Mouse (Mus musculus) embryonic facial prominence, embryonic 13.5 days (tissue): ENCODE measurements around the gene Fos. TPM values are rescaled to one million over a fixed set of nuclear protein-coding genes. Genes with fewer than 3 reads are reported as not detected.

ENCODE experiments used
- ATAC-seq: fragments of 200-750 bp; cut with Nextera tagmentation; 2 replicates; pipeline ENCODE4 v1.8.0; 2017; ENCODE audit warnings: low read depth; ENCODE audit not compliant: insufficient number of reproducible peaks, insufficient read depth, low FRiP score, low TSS enrichment
- H3K27ac ChIP-seq: fragments of 300-500 bp; sonication (generic); 2 replicates; pipeline ENCODE4 v1.5.1; 2015; ENCODE audit warnings: moderate library complexity, mild to moderate bottlenecking, inconsistent platforms
- H3K27me3 ChIP-seq: fragments of 300-500 bp; sonication (generic); 2 replicates; pipeline ENCODE4 v1.6.1; 2015; ENCODE audit warnings: mild to moderate bottlenecking, inconsistent platforms
- H3K36me3 ChIP-seq: fragments of 300-500 bp; sonication (generic); 2 replicates; pipeline ENCODE4 v1.6.1; 2015; ENCODE audit warnings: mild to moderate bottlenecking, inconsistent platforms
- H3K4me1 ChIP-seq: fragments of 300-500 bp; sonication (generic); 2 replicates; pipeline ENCODE4 v1.6.1; 2015; ENCODE audit warnings: inconsistent platforms
- H3K4me2 ChIP-seq: fragments of 300-500 bp; sonication (generic); 2 replicates; pipeline ENCODE4 v1.6.1; 2015; ENCODE audit warnings: moderate library complexity, mild to moderate bottlenecking, inconsistent platforms
- H3K4me3 ChIP-seq: fragments of 300-500 bp; sonication (generic); 2 replicates; pipeline ENCODE4 v1.5.1; 2015; ENCODE audit warnings: mild to moderate bottlenecking, inconsistent platforms
- H3K9ac ChIP-seq: fragments of 300-500 bp; sonication (generic); 2 replicates; pipeline ENCODE4 v1.6.1; 2015; ENCODE audit warnings: mild to moderate bottlenecking, inconsistent platforms
- H3K9me3 ChIP-seq: fragments of 300-500 bp; sonication (generic); 2 replicates; pipeline ENCODE4 v1.6.1; 2016; ENCODE audit warnings: inconsistent platforms
- WGBS: fragments of 180-500 bp; shearing (Covaris S2); methylation state at CpG from one replicate; pipeline ENCODE4 v1.1.7; 2015; ENCODE audit warnings: mixed read lengths; 5-methylcytosine and 5-hydroxymethylcytosine counted together
- polyA plus RNA-seq: library from polyadenylated mRNA; unstranded; fragments of >200 nt; fragmentation: Nextera tagmentation; extraction: Ambion mirVana; gene quantifications from 2 replicates; pipeline ENCODE4 v1.2.1, GENCODE M21; 2015

The Fos gene
- polyA plus RNA-seq, 1 experiment from 2014 or later: 7.3 TPM

GRCm38 (mm10) chr12:85490991-85491390 is 17.3 kb downstream of the Fos start:
- H3K36me3 ChIP-seq: no peaks in the 10 kb centered on the region
- whole genome bisulfite sequencing: 96% methylated on average over 1 of the region's 1 CpGs
- no peak for ATAC-seq
- H3K9ac ChIP-seq: no peak overlapping the region
- H3K4me2 ChIP-seq: no peak overlapping the region
- no peak overlapping the region for H3K4me3 ChIP-seq
- H3K4me1 ChIP-seq: peaks cover 18% of the 10 kb centered on the region
- no peaks in the 10 kb centered on the region for H3K27me3 ChIP-seq
- no peak overlapping the region for H3K27ac ChIP-seq
- H3K9me3 ChIP-seq: no peaks in the 10 kb centered on the region

- peaks cover 11% of the 10 kb centered on the region for H3K4me1 ChIP-seq
- H3K9me3 ChIP-seq: no peaks in the 10 kb centered on the region
- H3K4me2 ChIP-seq: peak overlapping the region; percentile 50
- no peak overlapping the region for H3K9ac ChIP-seq
- no peaks in the 10 kb centered on the region for H3K36me3 ChIP-seq
- no peaks in the 10 kb centered on the region for H3K27me3 ChIP-seq
- peak overlapping the region; percentile 24 for H3K4me3 ChIP-seq
- peak overlapping the region; percentile 44; the same call in 1 of the 2 replicates for H3K27ac ChIP-seq
- 16% methylated on average over 16 of the region's 16 CpGs for WGBS
- 0 out of 2 replicates have a peak, but pooled peaks have one; percentile 62 for ATAC-seq
These were observed 18.5 kb downstream of the Fos start for GRCm38 (mm10) chr12:85492084-85492645.

- H3K27me3 ChIP-seq: no peaks in the 10 kb centered on the region
- H3K9ac ChIP-seq: no peak overlapping the region
- peaks cover 18% of the 10 kb centered on the region for H3K4me1 ChIP-seq
- ATAC-seq: no peak
- H3K9me3 ChIP-seq: peaks cover 2% of the 10 kb centered on the region; the same call in 1 of the 2 replicates
- no peaks in the 10 kb centered on the region for H3K36me3 ChIP-seq
- no peak overlapping the region for H3K4me2 ChIP-seq
- H3K27ac ChIP-seq: no peak overlapping the region
- WGBS: 75% methylated on average over 7 of the region's 7 CpGs
- H3K4me3 ChIP-seq: no peak overlapping the region
These were observed 22.6 kb downstream of the Fos start for GRCm38 (mm10) chr12:85496336-85496735.

GRCm38 (mm10) chr12:85496755-85497154 is 23.1 kb downstream of the Fos start:
- no peak for ATAC-seq
- Histone ChIP-seq H3K9me3 (peaks cover 6% of the 10 kb centered on the region; the same call in 1 of the 2 replicates), H3K27me3 (no peaks in the 10 kb centered on the region), H3K27ac (no peak overlapping the region), H3K4me2 (no peak overlapping the region), H3K4me1 (peaks cover 17% of the 10 kb centered on the region), H3K9ac (no peak overlapping the region), H3K4me3 (no peak overlapping the region), H3K36me3 (no peaks in the 10 kb centered on the region)
- 18% methylated on average over 7 of the region's 7 CpGs for WGBS

GRCm38 (mm10) chr12:85497310-85498135 is 23.8 kb downstream of the Fos start:
- no peak for ATAC-seq
- no peak overlapping the region for H3K9ac ChIP-seq
- no peaks in the 10 kb centered on the region for H3K27me3 ChIP-seq
- H3K4me3 ChIP-seq: no peak overlapping the region
- peaks cover 9% of the 10 kb centered on the region; the same call in 1 of the 2 replicates for H3K9me3 ChIP-seq
- H3K4me1 ChIP-seq: peaks cover 15% of the 10 kb centered on the region
- WGBS: 62% methylated on average over 11 of the region's 11 CpGs
- H3K27ac ChIP-seq: peak overlapping the region; percentile 39; the same call in 1 of the 2 replicates
- no peak overlapping the region for H3K4me2 ChIP-seq
- H3K36me3 ChIP-seq: no peaks in the 10 kb centered on the region

GRCm38 (mm10) chr12:85499001-85499400 is 25.3 kb downstream of the Fos start:
- H3K36me3 ChIP-seq: no peaks in the 10 kb centered on the region
- no peak overlapping the region for H3K4me2 ChIP-seq
- H3K4me1 ChIP-seq: peaks cover 15% of the 10 kb centered on the region
- 72% methylated on average over 8 of the region's 8 CpGs for WGBS
- no peaks in the 10 kb centered on the region for H3K27me3 ChIP-seq
- no peak overlapping the region for H3K9ac ChIP-seq
- no peak overlapping the region for H3K27ac ChIP-seq
- peaks cover 9% of the 10 kb centered on the region; the same call in 1 of the 2 replicates for H3K9me3 ChIP-seq
- H3K4me3 ChIP-seq: no peak overlapping the region
- ATAC-seq: no peak

GRCm38 (mm10) chr12:85502682-85503081 is 29.0 kb downstream of the Fos start:
- 93% methylated on average over 4 of the region's 4 CpGs for WGBS
- H3K4me1 ChIP-seq: peaks cover 11% of the 10 kb centered on the region
- no peak overlapping the region for H3K27ac ChIP-seq
- no peak overlapping the region for H3K9ac ChIP-seq
- peaks cover 15% of the 10 kb centered on the region for H3K9me3 ChIP-seq
- no peak for ATAC-seq
- H3K27me3 ChIP-seq: no peaks in the 10 kb centered on the region
- H3K36me3 ChIP-seq: no peaks in the 10 kb centered on the region
- H3K4me2 ChIP-seq: no peak overlapping the region
- no peak overlapping the region for H3K4me3 ChIP-seq

GRCm38 (mm10) chr12:85508235-85508634 is 34.5 kb downstream of the Fos start:
- no peaks in the 10 kb centered on the region for H3K27me3 ChIP-seq
- peaks cover 6% of the 10 kb centered on the region for H3K9me3 ChIP-seq
- H3K9ac ChIP-seq: no peak overlapping the region
- H3K4me2 ChIP-seq: no peak overlapping the region
- 23% methylated on average over 3 of the region's 3 CpGs for WGBS
- H3K4me3 ChIP-seq: no peak overlapping the region
- no peaks in the 10 kb centered on the region for H3K36me3 ChIP-seq
- H3K4me1 ChIP-seq: no peaks in the 10 kb centered on the region
- H3K27ac ChIP-seq: no peak overlapping the region
- no peak for ATAC-seq

GRCm38 (mm10) chr12:85510013-85510412 is 36.3 kb downstream of the Fos start:
- Histone ChIP-seq H3K9me3 (peaks cover under 1% of the 10 kb centered on the region; the same call in 1 of the 2 replicates), H3K4me2 (no peak overlapping the region), H3K9ac (no peak overlapping the region), H3K4me1 (no peaks in the 10 kb centered on the region), H3K36me3 (no peaks in the 10 kb centered on the region), H3K4me3 (no peak overlapping the region), H3K27me3 (no peaks in the 10 kb centered on the region), H3K27ac (no peak overlapping the region)
- ATAC-seq: no peak
- WGBS: 90% methylated on average over 2 of the region's 2 CpGs

GRCm38 (mm10) chr12:85513789-85514447 is 40.2 kb downstream of the Fos start:
- Histone ChIP-seq H3K36me3 (no peaks in the 10 kb centered on the region), H3K27me3 (no peaks in the 10 kb centered on the region), H3K9me3 (no peaks in the 10 kb centered on the region), H3K9ac (no peak overlapping the region), H3K4me3 (no peak overlapping the region), H3K27ac (no peak overlapping the region), H3K4me2 (no peak overlapping the region), H3K4me1 (no peaks in the 10 kb centered on the region)
- ATAC-seq: no peak
- 74% methylated on average over 6 of the region's 6 CpGs for WGBS

- Histone ChIP-seq H3K4me1 (no peaks in the 10 kb centered on the region), H3K9ac (no peak overlapping the region), H3K9me3 (no peaks in the 10 kb centered on the region), H3K4me2 (no peak overlapping the region), H3K27ac (no peak overlapping the region), H3K4me3 (no peak overlapping the region), H3K36me3 (no peaks in the 10 kb centered on the region), H3K27me3 (no peaks in the 10 kb centered on the region)
- no peak for ATAC-seq
- 38% methylated on average over 5 of the region's 5 CpGs for WGBS
These were observed 41.3 kb downstream of the Fos start for GRCm38 (mm10) chr12:85514958-85515357.
